Mouse (Mus musculus) heart, adult 9 months (tissue): ENCODE measurements at regions not wholly inside any gene's neighbourhood (a gene's known extent, or its start where the extent isn't known, plus 50 kb on each side); places are given as distances from the start of the nearest gene placed in this dataset.

Experiments used
- DNase-seq, 2 experiments: peaks; one replicate each; pipeline ENCODE4 v3.0.0; 2022; ENCODE audit warnings: low spot score in 2 of 2

DNA sequence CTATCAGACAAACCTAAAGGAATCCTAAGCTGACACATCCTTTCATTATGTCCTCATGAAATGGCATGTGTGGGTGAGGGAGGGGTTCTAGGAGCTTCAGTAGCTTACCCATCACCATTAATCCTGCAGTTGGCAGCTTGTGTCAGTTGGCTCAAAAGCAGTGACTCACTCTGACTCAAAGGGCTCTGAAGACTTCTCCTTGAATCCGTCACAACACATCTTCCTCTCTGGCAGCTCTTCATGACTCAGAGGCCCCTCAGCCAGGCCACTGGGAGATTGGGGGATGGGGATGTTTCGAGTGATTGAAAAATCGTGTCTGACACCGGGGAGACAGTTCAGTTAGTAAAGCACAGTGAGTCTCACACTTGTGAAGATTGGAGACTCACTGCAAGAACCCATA lies 90.2 kb upstream of the Irf2bp2 start:
- DNase-seq: no peak

DNA sequence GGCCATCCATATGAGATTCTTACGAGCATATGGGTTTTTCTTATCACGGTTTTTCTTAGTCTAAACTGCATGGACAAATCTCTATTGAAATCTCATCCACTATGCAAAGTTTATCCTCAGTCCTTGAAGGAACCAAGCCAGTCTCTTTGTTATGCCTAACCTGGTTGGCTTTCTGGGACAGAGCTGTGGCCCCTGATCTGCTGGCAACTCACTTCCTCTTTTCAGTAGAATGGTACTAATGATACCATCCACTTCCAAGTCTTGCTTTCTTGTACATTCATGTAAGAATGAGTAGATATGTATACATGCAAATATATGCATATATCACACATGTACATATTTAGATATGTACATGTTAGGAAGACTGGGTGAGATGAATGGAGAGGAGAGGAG lies 89.8 kb upstream of the Irf2bp2 start:
- DNase-seq: no peak

DNA sequence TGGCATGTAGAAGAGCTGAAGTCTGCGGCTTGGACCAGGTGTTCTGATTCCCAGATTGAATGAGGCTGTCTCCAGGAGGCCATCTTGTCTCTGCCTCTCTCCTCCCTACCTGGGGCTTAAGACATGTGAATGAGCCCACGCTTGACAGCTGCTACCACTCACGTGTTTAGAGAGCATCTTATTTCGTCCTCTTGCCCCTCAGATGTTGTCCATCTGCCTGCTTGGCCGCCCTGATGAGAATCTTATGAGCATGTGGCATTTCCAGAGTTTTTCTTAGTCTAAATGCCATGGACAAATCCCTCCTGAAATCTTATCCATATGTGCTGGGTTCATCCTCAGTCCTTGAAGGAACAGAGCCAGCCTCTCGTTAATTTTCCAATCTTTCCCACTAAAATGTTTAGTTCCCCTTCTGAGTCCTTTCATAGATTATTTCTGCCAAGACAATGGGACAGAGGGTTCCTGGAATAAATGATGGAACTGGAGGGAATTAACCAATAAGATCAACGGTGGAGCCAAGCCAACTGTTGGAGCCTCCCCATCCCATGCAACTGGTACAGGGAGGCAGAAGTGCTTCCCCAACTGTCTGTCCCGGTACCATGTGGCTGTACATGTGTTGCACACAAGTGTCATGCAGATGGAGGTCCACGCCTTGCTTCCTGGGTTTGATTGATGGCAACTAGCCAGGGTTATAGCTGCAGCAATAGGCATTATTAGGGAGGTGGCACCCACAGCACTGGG lies 89.2 kb upstream of the Irf2bp2 start:
- DNase-seq: no peak

DNA sequence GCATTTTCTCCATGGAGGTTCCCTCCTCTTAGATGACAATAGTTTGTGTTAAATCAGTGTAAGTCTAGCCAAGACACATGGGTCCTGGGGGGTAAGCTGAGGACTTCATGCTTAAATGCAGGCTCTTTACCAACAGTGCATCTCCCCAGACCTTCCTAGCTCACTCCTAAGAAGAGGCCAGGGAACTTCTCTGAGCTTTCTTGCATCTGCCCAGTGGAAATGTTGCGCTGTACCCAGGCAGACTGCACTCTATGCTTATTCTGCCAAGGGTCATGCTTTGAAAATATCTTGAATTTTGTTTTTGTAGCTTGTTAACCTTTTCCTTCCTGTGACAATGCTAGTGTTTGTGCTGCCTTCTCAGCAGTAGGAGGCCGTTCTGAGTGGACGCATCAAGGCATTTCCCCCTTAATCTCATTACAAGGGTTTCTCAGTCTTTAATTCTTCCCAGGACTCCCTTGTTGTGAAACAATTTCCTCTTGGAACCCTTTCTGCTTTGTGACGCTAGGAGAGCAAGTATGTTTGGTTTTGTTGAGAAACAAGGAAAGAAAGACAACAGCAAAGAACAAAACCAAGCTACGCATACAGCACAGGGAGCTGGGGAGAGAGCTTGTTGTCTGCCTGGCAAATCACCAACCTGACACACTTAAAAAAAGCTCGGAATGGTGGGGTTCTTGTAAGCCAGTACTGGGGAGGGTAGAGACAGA lies 88.3 kb upstream of the Irf2bp2 start:
- DNase-seq: peak; percentile 54 to 59

DNA sequence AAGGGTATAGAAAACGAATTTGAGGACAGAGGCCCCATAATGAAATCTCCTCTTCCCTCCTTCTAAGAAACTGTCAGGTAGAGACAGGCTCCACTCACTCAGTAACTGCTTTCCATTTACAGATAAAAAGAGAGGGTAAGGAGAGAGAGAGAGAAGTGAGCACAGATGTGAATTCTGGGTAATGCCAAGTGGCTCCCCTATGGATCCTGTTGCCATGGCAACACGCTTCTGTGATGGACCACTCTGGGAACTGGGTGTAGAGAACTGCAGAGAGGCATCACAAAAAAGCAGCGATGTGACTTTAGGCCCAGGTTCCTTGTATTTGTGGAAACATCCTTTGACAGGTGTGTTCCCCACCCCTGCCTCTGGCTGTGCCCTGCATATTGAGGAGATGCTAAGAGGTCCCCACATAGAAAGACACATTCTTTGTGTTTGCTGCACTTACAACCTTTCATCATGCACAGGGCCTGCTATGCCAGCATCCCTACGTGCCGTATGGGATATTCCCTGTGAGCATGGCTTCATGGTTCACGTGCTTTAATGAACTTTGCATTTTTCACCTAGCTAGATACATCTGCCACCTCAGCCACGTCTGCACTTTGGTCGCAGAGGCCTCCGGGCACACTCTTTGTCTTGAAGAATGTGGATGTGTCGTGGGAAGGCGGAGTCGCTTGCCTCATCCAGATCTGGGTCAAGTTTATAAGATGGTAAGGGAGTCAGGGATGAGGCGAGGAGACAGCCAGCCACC lies 84.4 kb upstream of the Irf2bp2 start:
- DNase-seq: no peak

DNA sequence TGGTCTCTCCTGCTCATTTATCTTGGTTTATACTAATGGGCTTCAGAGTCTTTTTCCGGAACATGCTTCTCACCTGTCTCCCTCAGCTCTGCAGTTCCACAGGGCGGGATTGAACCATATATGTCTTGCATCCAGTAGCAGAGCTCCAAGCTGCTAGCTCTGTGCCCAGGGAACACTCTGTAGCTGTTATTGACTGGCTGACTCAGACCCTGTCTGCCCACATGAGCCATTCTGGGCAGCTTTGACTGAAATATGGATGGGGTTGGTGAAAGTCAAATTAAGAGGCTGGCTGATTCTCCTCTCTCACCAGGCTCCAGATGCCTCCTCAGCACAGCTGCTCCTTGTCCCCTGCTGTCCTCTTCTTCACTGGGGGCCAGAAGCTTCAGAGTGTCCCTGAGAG lies 81.4 kb upstream of the Irf2bp2 start:
- no peak for DNase-seq

DNA sequence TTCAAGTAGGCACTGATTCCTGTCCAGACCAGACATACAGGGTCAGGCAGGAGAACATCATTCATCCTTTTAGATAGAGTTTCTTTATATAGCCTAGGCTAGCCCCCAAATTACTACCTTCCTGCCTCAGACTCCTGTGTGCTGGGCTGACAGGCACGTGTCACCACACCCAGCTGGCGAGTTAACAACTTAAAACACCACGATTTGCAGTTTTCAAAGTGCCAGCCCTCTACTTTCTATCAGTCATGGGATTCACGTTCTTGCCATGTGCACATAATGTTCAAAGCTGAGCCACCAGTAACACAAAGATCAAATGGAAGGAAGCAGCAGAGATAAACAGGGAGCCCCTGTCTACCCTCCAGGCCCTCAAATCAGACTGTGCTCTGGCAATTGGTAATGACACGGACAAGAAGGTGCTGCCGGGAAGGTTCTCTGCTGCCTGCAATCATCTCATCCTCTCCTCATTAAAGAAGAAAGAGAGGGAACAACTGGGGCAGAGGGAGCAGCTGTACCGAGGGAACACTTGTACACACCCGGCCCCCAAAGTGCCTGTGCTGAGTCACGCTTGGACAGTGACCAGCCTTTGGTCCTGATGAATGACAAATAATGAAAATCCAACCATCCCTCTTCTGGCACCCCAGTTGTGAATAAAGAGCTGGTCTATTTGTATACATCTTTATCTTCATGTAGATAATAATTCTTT lies 79.4 kb upstream of the Irf2bp2 start:
- DNase-seq: no peak

DNA sequence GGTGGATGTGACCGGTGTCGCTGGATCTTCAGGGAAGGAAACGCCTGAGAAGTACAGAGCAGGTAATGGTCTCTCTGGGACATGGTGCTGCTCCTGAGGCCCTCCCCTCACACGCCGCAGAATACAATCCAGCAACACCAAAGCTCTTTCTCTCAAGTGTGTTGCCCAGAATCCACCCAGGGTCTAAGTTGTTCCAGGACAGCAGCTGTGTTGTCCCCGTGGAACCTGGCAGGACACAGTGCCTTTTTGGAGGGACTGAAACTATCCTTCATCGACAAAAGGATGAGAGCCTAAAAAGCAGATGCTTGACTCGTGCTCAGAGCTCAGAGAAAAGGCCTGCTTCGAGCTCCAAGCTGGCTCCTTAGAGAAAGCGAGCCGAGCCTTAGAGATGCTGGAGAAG lies 77.8 kb upstream of the Irf2bp2 start:
- no peak for DNase-seq

DNA sequence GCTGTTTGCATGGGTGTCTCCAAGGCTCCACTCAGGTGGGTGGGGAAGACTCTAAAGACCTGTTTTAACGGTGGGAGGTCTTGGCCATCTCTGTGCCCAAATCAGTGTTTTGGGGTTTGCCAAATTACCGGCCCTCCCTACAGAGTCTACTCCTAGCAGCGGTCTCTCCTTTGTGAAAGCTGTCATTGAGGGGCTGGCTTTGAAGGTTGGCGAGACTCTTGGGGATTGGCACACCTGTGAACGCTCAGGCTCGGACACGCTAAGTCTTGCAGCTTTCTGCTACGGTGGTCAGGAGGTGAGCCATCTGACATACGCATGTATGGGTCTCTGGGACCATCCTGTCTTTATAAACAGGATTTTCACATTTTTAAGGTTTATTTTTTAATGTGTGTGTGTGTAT lies 76.1 kb upstream of the Irf2bp2 start:
- DNase-seq: no peak

DNA sequence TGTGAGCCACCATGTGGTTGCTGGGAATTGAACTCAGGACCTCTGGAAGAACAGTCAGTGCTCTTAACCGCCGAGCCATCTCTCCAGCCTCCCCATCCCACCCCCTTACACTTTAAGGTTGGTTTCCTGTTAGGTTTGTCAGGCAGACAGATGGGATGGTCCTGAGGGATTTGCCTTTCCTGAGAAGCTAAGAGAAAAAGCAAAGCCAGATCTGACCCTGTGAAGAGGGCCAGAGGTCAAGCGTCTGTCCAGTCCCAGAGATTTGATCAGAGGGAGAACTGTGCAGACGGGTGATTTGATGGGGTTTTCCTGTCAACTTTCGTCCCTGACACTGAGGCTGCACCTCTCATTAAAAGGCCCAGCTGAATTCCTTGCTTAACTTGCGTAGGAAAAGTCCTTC lies 75.4 kb upstream of the Irf2bp2 start:
- peak in 1 of 2 experiments; percentile 52 for DNase-seq

DNA sequence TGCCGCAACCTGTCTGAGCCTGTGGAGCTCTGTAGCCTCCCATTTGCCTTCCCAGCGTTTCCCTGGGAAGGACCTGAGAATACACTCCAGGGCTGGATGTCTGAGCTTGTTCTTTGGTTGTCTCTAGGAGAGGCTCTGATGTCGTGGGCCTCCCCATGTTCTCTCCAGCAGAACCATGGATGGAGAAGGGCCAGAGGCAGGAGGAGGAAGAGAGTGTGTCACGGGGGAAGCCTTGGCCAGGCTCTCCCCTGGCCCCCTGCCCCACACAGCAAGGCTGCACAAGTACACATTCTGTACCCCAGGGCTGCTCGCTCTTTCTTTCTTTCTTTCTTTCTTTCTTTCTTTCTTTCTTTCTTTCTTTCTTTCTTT lies 74.9 kb upstream of the Irf2bp2 start:
- DNase-seq: no peak

DNA sequence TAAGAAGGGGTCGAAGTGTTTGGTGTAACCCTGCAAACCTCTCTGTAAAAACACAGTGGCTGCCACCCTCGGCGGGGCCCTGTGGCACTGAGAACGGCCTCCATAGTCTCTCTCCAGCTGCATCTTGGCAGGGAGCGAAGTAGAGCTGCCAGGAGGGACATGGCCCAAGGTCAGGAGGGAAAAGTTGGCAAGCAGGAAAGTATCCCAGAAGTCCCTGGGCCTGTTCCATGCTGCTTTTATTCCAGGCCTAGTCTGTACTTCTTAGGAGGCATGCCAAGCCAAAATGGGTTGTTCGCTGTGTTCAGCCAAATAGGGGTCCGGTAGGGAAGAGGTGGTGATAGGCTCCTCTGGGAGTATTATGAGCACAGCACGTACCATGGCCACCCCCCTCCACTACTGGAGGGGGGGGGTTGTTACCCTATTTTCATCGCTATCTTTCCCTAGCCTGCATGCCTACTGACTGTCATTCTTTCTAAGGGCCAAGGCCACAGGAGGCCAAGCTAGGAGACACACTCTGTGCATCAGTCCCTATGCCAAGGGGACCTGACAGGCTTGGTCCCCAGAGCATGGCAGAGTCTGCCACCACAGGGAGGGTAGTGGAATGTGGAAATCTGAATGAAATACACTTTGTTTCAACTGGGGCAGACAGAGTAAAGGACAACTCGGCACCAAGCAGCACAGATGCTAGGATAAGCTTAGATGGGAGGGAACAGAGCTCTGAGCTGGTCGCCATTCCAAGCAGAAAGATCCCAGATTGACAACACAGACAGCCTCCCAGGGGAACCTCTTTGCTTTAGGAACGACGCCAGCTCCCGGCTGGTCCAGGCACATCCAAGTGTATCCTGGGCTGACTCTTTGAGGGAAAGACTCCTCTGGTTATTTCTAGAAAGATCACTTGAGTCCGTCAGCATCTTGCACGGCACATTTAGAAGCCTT lies 74.2 kb upstream of the Irf2bp2 start:
- DNase-seq: peak; percentile 96 to 97

DNA sequence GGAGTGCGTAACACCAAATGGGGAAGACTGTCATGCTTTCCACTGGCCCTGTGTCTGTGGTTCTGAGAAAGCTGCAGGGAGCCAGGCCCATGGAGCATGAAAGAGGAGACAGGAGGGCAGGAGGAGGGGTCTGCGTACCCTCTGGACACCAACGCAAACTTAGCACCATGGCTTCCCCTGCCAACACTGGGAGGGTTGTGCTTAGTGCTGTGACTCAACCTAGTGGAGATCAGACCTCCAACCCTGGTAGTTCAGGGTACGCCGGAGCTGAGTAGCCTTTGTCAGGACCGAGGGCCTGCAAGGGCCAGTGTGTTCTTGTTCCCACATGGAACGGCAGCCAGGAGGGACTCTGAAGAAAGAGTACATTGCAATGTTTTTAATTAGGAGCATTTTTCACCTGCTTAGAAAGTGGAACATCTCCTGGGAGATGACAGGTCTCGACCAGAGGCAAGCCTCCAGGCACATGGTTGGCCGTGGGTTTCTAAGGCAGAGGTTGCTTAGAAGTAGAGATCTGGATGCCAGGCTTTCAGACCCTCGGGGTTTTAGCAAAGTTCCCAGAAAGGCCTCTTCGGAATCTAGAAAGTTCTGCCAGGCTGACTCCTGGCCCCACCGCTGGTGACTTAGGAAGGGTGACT lies 73.4 kb upstream of the Irf2bp2 start:
- no peak for DNase-seq

DNA sequence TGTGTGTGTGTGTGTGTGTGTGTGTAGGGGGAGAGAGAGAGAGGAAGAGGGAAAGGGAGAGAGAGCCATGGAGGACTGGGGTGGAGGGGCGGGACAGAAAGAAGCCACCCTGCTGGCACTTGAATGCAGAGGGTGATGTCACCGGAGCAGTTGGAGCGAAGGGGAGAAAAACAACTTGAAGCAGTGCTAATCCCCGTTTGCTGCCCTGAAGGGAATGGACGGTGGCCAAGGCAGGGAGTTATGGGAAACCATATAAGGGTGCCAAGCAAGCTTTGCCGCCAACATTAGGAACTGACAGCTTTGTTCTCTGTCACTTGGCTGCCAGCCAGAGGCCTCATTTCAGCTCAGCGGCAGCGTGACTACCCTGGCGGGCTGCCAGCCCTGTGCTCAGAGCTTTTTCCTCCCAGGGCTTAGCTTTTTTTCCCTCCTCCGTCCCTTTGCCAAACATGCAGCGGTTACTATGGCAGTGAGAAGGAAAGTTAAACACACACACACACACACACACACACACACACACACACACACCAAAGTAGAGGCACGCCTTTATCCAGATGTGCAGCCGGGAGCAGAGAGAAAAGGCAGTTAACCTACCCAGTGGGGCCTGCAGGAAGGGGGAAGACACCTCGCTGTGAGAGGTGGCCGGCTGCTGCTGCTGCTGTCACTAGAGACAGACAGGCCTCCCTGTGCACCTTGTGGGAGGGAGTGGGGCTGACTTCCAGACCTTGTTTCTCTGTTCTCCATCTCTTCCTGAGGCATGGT lies 72.7 kb upstream of the Irf2bp2 start:
- DNase-seq: peak; percentile 99 to 100

DNA sequence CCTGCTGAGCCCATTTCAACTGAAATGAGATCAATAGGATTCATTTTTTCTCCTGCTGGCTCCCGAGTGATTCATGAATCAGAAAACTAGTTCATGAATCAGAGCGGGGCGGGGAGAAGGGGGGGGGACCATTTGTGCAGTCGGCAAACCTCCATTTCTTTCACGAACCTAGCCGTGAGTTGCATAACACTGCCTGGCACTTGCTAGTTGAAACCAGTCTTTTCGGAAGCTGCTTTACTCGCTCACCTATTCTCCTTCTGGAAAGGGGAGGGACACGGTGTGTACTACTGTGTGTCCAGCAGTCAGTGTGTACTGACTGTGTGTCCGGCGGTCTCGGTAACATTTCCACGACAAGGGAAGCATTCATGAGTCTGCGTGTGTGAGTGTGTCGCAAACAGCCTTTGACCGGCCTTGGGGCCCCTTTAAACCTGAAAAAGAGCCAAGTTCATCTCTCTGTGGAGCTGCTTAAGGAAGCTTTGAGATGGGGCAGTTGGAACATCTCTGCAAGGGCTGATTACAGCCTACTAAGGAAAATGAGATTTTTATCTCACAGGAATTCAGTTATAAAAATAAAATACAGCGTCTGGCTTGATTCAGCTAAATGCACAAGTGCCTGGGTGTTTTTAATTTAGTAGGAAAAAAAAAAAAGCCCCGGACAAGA lies 71.9 kb upstream of the Irf2bp2 start:
- peak; percentile 81 to 83 for DNase-seq

DNA sequence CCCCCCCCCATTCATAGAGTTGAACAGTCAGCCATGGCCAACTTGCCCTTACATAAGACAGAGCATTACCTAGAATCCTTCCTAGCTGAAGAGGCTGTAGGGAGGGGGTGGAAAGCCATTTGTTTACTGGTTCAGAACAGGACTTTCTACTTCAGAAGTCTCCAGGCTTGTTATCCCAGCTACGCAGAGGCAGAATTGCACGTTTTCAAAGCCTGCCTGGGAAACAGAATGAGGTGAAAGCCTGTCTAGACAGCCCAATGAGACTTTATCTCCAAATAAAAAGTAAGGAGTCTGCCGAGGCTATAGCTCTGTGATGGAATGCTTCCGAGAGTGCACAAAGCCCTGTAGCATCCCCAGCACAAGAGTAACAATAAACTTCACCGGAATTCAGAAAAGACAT lies 71.1 kb upstream of the Irf2bp2 start:
- no peak for DNase-seq

DNA sequence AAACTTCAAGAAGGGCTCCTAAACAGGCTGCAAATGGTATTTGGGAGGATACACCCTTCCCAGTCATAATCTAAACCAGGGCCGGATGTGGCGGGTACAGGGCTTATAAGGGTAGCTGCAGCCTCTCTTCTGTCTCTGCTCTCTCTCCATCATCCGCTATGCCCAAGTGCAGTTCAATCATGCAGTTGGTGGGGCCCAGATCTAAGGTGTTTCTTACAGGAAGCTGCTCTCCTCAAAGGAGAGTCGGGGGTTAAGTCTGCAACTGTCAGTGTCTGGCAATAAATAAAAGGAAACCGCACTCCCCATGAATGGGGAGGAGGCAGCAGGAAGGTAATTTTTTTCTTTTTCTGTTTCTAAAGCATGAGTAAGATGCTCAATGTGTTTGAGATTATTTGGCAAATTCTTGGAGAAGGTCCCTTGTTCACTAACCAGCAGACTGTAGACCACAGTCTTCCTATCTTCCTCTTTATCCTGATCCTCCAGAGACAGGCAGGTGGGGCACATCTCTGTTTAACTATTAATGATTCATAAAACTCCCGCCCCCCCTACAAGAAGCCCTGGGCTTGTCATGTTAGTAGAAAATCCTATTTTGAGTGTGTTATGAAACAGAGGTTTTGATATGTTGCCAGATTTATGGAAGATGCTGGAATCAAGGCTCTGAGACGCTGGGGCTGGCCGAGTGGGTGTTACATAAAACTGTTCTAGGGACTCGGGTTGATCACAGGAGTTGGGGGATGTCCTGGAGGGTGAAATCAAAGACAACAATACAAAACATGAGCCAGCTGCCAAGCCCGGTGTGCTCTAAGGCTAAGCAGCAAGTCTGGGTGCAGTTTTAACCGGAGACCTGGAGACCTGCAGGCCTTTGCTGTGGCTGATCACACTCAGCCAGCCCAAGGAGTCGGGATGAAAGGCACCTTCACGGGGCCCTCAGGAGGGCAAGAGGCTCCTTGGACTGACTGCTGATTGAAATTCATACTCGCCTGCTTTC lies 69.3 kb upstream of the Irf2bp2 start:
- peak; percentile 65 to 75 for DNase-seq

DNA sequence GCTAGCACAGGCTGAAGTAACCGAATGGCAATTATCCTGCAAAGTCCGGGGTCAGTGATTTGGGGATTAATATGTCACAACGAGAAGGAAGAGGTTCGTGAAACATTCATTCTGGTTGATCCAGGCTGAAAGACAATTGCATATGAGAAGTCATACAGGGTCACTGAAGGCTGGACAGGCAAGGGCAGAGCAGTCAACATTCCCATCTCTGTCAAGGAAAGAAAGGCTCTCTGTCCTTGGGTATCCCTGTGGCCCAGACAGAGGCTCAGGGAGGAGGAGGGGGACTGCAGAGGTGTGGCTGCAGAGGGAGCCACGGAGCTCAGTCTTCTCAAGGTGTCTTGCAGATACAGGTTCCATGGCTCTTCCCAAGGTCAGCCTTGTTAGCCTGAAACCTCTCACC lies 68.4 kb upstream of the Irf2bp2 start:
- DNase-seq: no peak
